Mouse (Mus musculus) right cerebral cortex, adult 2 months (tissue): ENCODE measurements around the gene Prss38.

Source experiments
- DNase-seq, 2 experiments: peaks; one replicate each; pipeline ENCODE4 v3.0.0; 2021 to 2022; ENCODE audit warnings: low spot score in 2 of 2

Gene Prss38

DNA sequence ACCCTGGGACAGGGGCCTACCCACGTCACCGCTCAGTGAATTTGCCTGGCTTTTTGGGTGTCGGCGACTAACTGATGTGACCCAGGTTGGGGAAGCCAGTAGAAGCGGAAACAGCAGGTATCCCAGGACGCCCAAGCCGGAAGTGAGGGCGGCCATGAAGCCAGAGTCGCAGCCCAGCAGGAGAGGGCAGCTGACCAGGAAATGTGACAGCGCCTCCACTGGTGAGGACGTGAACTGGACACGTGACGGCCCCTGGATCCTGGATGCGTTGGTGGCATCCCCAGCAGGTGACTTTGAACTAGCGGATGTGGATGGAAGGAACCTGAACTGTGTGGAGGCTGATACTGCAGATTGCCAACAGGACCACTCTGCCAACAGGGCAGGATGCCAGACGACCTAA lies at the start of gene Prss38:
Prss38 (minus strand) TSS at position 183 of the 400 bp plus-strand sequence.
- DNase-seq = no peak

DNA sequence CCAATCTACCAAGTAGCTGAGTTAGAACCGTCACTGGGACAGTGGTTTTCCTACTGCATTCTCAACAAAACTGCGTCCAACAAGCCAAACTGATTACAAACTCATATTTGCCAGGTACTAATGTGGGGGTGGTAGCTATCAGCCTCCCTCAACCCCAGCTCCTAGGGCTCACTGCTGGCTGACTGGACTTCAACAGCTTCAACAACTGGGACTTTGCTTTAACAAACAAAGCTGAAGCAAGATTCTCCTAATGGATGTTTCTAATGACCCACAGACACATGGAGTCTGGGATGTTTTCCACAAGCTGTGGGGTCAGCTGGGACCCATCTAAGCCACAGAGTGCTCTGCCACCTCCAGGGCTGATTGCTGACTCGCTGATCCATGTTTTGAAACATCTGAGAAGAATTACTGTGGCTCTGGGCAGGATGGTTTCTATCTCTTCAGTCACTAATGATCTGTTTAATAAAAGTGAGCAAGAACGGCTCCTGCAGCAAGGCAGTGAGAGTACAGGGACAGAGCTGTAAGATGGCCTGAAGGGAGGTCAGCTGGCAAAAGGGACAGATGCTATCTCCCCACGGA lies 47.6 kb upstream of the Prss38 start:
- no peak for DNase-seq

- no peak for DNase-seq
Measured at GRCm38 (mm10) chr11:59421967-59422366, 46.5 kb upstream of the Prss38 start.

DNA sequence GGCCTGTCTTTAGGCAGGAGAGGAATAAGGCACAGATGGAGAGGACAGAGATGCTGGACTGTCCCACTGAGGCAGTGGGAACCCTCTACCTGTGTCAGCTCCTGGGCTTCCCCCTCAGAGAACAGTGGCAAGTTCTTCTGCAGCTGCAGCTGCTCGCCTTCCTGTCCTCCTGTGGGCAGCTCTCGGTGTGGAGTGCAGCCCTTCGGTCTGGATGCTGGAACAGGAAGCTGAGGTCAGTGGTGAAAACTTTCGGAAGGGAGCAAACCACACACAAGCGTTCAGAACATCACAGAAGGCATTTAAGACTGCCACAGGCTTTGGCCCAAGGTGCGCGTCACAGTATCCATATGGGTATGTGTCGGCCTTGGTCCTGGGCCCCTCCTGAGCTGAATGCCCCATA lies 46.0 kb upstream of the Prss38 start:
- DNase-seq = no peak

DNA sequence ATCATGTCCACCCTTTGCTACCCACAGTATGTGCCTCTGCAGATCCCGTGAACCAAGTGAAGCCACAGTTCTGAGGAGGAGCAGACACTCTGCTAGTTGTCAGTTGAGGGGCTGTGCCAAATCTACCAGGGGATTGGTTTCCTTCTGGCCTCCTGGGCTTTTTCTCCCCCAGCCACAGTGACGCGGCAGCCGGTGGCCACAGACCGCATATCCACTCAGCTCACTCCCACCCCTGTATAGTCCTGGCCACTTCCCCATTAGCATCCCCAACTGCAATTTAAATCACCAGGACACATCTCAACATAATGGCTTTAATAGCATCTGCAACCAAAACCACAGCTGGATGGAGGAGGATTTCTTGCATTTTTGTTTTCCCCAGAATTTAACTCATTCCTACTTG lies 43.3 kb upstream of the Prss38 start:
- no peak for DNase-seq

DNA sequence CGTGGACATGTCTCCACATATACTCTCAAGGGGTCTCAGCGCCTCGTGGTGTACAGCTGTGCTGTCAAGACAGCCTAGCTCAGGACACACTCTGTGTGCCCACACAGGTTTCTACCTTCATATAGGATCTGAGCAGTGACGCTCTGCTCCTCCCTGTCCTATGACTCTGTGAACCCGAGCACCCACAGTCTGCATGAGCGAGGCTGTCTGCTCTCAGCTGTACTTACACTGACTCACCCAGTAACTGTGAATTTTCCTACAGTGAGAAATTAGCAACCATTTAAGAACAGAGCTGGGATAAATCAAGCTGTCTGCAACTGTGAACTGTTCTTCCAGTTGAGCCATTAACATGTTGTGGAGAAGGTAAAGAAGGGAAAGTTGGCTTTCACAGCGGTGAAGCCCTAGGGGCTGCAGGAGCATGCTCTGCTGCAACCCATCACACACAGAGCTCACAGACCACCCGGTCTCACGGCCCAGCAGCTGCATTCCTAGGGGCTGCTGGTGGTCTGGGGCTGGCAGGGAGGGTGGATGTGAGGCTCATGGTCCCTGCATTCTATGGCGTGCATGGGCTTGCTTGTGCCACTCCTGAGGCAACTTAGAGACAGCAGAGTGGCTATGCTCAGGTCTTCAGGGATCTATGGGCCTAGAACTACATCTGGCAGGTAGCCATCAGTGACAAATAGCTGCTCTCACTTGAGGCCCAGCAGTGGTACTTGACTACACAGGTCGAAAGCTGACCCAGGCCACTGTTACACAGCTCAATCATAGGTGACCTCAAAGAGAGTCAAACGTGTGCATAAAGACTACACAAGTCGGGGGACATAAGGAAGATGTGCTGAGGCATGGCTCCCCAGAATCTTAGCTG lies 37.8 kb upstream of the Prss38 start:
- DNase-seq = peak; percentile 38 to 39

GRCm38 (mm10) chr11:59412058-59412457 lies 36.6 kb upstream of the Prss38 start:
- DNase-seq = no peak

GRCm38 (mm10) chr11:59410851-59411250 lies 35.4 kb upstream of the Prss38 start:
- no peak for DNase-seq

GRCm38 (mm10) chr11:59405761-59406160 lies 30.3 kb upstream of the Prss38 start:
- no peak for DNase-seq

DNA sequence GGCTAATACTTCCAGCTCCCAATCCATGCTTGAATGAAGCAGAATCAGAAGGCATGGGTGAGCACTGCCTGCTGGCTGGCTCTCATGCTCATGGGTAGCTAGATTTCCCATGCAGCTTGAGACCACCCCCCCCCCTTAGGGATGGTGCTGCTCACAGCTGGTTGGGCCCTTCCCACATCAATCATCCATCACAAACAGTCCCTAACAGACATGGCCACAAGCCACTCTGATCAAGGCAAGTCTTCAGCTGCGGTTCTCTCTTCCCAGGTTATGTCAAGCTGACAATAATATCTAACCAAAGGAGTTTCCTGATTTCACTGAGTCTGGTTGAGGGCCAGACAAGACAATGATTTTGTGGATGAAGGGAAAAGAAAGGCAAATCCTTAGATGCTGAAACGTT lies 25.4 kb upstream of the Prss38 start:
- DNase-seq = no peak

DNA sequence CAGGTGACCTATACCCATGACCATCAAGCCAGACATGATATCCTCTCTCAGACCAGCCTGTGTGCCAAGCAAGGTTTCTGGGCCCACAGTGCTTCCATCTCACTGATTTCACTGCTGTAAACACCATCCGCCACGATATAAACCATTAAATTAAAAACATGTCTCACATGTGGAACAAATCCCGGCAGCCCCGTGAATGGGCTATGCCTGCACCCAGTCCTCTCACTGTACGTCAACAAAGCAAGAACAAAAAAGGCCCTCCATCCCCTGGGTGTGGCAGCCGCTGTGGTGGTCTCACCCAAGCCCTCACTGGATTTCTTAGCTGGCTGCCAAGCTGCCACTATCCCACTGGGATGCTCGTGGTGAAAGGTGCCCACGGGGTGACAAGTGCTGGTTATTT lies 24.4 kb upstream of the Prss38 start:
- no peak for DNase-seq

DNA sequence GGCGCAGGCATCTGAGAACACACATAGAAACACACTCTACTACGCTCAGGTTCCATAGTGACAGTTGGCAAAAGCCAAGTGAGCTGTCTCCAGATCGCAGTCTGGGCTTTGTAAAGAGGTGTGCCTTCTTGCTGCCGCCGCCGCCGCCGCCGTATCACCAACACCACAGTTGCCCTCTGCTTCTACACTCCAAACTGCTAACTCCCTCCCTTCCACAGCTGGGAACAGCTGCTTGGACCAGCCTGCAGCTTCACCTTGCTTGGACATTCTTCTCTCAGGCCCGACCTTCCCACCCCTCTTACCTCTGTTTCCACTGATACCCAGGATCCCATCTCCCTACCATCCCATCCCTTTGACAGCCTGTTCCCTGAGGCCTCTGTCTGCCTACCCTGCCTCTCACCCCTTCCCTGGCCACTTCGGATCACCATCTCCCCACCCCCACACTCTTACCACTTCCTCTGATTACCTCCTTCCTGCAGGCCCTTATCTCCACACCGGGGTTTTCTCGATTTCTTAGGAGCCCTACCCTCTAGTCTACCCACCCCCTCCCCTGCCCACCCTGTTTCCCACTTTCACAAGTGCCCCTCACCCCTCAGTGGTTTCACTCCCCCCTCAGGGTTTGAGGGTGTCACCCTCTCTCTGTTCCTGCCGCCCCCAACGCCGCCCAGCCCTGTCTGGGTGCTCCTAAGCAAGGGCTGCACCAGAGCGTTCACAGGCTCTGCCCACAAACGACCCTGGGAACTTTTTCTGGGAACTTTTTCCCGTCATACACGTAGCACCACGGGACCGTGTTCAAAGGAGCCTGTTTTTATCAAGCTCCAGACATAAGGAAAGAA lies 22.3 kb upstream of the Prss38 start:
- DNase-seq = no peak

DNA sequence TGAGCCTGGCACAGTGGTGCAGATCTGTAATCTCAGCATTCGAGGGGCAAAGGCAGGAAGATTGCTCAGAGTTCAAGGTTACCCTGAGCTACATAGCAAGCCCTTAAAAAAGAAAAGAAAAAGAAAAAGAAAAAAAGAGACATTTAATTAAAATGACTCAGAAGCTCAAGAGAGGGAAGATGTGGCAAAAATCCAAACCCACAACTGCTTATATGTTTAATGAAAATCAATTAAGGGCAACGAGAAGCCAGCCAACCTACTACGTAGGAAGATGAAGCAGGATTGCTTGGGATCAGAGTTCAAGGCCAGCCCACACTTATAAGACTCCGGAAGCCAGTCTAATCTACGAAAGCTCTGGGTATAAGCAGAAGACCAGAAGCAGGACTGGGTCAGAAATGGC lies 19.0 kb upstream of the Prss38 start:
- no peak for DNase-seq

DNA sequence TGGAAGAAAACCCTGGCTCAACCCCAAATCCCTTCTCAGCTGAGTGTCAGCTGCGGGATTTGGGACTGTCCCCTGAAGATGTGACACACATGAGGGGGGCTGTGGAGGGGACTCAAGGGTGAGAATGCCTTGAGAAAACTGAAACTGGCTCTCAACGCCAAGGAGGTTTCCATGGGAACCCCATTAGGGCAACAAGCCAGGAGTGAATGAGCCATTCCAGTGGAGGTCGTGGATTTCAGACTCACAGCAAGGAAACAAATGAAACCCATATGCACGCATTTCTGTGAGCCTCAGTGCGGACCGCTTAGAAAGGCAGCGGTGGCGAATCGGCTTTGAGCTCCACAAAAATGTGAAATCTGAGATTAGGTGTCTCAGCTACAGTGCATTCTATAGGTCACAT lies 18.1 kb upstream of the Prss38 start:
- peak; percentile 48 to 49 for DNase-seq

GRCm38 (mm10) chr11:59392300-59392699 lies 16.8 kb upstream of the Prss38 start:
- DNase-seq = no peak

DNA sequence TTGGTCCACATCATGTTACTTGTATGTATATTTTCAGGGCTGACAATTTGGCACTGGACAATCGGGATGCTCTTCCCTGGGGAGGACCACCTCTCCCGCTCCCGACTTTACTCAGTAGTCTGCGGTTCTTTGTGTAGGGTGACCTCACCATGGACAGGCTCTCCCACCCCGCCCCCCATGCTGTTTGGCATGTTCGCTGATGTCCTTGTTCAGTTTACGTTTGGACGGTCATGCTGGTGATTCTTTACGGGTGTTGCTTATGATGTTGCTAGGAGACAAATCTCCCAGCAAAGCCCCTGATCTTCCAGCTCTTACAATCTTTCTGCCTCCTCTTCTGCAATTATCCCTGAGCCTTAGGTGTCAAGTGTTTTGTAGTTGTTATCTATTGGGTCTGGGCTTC lies 15.0 kb upstream of the Prss38 start:
- DNase-seq = no peak

- no peak for DNase-seq
Measured at GRCm38 (mm10) chr11:59389617-59390016, 14.2 kb upstream of the Prss38 start.

- DNase-seq = no peak
Measured at GRCm38 (mm10) chr11:59388806-59389205, 13.3 kb upstream of the Prss38 start.

- DNase-seq = no peak
Measured at GRCm38 (mm10) chr11:59387471-59387870, 12.0 kb upstream of the Prss38 start.

- no peak for DNase-seq
Measured at GRCm38 (mm10) chr11:59385123-59385522, 9.7 kb upstream of the Prss38 start.

DNA sequence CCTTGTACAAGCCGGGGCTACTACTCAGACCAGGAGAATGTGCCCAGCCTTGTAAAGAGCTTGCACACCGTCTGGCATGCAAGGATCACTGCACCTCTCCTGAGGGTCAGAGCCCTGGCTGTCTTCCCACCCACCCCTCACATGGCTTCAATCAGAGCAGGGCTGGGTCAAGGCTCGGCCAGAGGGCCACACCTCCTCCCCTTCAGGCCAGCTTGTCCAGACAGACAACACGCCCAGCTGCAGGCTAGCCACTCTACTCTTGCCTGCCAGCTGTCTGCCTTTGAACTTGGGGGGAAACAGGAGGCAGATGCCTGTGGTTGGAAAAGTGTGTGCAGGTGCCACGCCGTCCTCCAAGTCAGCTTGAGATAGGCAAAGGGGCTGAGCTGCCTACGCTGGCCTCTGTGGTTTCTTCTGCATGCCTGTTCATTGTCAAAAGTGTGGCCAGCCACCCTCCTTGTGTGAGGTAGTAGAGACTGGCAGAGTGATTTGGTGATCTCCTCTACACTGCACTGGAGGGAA lies 9.0 kb upstream of the Prss38 start:
- DNase-seq = no peak

GRCm38 (mm10) chr11:59379547-59379946 lies 4.1 kb upstream of the Prss38 start:
- no peak for DNase-seq
